In the genomic region with DNA sequence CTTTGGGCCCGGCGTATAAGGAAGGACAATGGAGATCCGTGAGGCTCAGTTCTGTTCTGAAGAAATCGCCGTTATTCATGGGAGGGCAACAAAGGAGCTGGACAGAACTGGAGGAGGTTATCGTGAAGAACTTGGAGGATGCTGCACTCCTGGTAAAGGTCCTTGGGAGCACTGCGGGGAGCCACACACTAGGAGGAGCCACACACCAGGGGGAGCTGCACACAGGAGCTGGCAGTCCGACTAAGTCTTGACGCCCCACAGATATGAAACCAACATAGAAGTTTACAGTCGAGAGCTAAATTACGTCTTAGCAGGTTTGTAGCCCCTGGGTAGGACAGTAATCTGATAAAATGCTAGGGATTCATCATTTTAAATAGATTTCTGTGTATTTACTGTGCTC, we compare ENCODE assay signal across 7 mouse cellular contexts.
DNase-seq lines count a peak whose midpoint lies in the region; ATAC-seq and TF ChIP-seq lines count a peak whose summit lies in the region.

No protein-coding gene starts in this region.

- H3K9ac ChIP-seq in liver, postnatal 0 days (replicated peaks): no peak overlapping the region
- H3K9ac ChIP-seq in midbrain, embryonic 15.5 days: no peak overlapping the region

- peak; percentile 84 for TF ChIP-seq CTCF in C2C12 (IDR thresholded peaks at IDR 0.05; ENCODE audit: control insufficient read depth, insufficient read depth, insufficient read length)
- TF ChIP-seq CTCF in gastrocnemius, adult 2 months (IDR thresholded peaks at IDR 0.05): peak; percentile 59
- TF ChIP-seq CTCF in liver, postnatal 0 days (IDR thresholded peaks at IDR 0.05; ENCODE audit: low read depth): peak; percentile 70

- H3K79me3 ChIP-seq in C2C12 (ENCODE audit: low read depth): no peaks in the 10 kb centered on the region

- H3K4me3 ChIP-seq in C2C12 (ENCODE audit: insufficient read depth, poor library complexity, severe bottlenecking): no peak overlapping the region
- H3K4me3 ChIP-seq in gastrocnemius, adult 2 months: no peak overlapping the region
- no peak overlapping the region for H3K4me3 ChIP-seq in liver, postnatal 0 days (ENCODE audit: low read depth, low read length)
- no peak overlapping the region for H3K4me3 ChIP-seq in midbrain, embryonic 15.5 days

- TF ChIP-seq EP300 in liver, postnatal 0 days (IDR thresholded peaks at IDR 0.05; ENCODE audit: low read depth): no peak

- H3K9me3 ChIP-seq in liver, postnatal 0 days (ENCODE audit: low read length): no peaks in the 10 kb centered on the region
- H3K9me3 ChIP-seq in midbrain, embryonic 15.5 days: no peaks in the 10 kb centered on the region

- no peak overlapping the region for H3ac ChIP-seq in C2C12 (ENCODE audit: control insufficient read depth, insufficient read length, low read depth)

- ATAC-seq in liver, postnatal 0 days: no peak
- ATAC-seq in midbrain, embryonic 15.5 days (replicated peaks): no peak

- 64% methylated on average over 11 of the region's 11 CpGs for WGBS in liver, postnatal 0 days (ENCODE audit: insufficient replicate concordance)
- WGBS in midbrain, embryonic 15.5 days: 79% methylated on average over 11 of the region's 11 CpGs

- no peaks in the 10 kb centered on the region for H3K79me2 ChIP-seq in C2C12 (ENCODE audit: control insufficient read depth, insufficient read depth)

- no peak overlapping the region; the same call in 1 of the 2 replicates for H3K27ac ChIP-seq in gastrocnemius, adult 2 months
- no peak overlapping the region for H3K27ac ChIP-seq in liver, postnatal 0 days (ENCODE audit: low read depth)
- H3K27ac ChIP-seq in midbrain, embryonic 15.5 days: no peak overlapping the region

- H3K36me3 ChIP-seq in C2C12 (ENCODE audit: control insufficient read depth, insufficient read depth): no peaks in the 10 kb centered on the region
- no peaks in the 10 kb centered on the region for H3K36me3 ChIP-seq in liver, postnatal 0 days (replicated peaks; ENCODE audit: insufficient read depth, low read length)
- H3K36me3 ChIP-seq in midbrain, embryonic 15.5 days (replicated peaks): no peaks in the 10 kb centered on the region

- intact Hi-C loops in gastrocnemius, adult 2 months (cut with DNase I): loop anchor here (5.0 kb wide), 1 partner anchor 108 kb away; no protein-coding TSS in a partner anchor

- no peaks in the 10 kb centered on the region for H3K27me3 ChIP-seq in C2C12 (ENCODE audit: control insufficient read depth, insufficient read depth, insufficient read length)
- H3K27me3 ChIP-seq in liver, postnatal 0 days (ENCODE audit: insufficient read depth, low read length): no peaks in the 10 kb centered on the region
- no peaks in the 10 kb centered on the region for H3K27me3 ChIP-seq in midbrain, embryonic 15.5 days (replicated peaks)

- DNase-seq in 416B (ENCODE audit: low read depth) (peak; percentile 2), adipocyte (ENCODE audit: low spot score) (no peak)
- DNase-seq in gastrocnemius, adult 2 months: peak; percentile 66
- DNase-seq in liver, postnatal 0 days: peak; percentile 32
- DNase-seq in layer of hippocampus, adult 9-11 months: no peak

- H3K4me2 ChIP-seq in liver, postnatal 0 days (ENCODE audit: low read depth, low read length): no peak overlapping the region
- H3K4me2 ChIP-seq in midbrain, embryonic 15.5 days: no peak overlapping the region

- H3K4me1 ChIP-seq in liver, postnatal 0 days (ENCODE audit: insufficient read depth): no peaks in the 10 kb centered on the region
- no peaks in the 10 kb centered on the region for H3K4me1 ChIP-seq in midbrain, embryonic 15.5 days

TF ChIP-seq in C2C12, 6 proteins besides CTCF, POLR2A, EP300 and RAD21:
- TF ChIP-seq MAX (IDR thresholded peaks at IDR 0.05): no peak
- no peak for TF ChIP-seq MYOG (IDR thresholded peaks at IDR 0.05; ENCODE audit: control insufficient read depth, extremely low read depth, insufficient read length)
- TF ChIP-seq CEBPB (IDR thresholded peaks at IDR 0.05; ENCODE audit: low read depth): no peak
- no peak for TF ChIP-seq USF1 (IDR thresholded peaks at IDR 0.05; ENCODE audit: low read depth)
- TF ChIP-seq MYOD1 (IDR thresholded peaks at IDR 0.05; ENCODE audit: control insufficient read depth, insufficient read length, low read depth): no peak
- TF ChIP-seq FOSL1 (IDR thresholded peaks at IDR 0.05; ENCODE audit: insufficient read depth, low read length, poor library complexity, severe bottlenecking): no peak

Comparison
In these comparisons a context has a peak if more than half of its experiments do, and no peak if none do; other contexts are left out.
1. DNase-seq: peak in 416B (single experiment), gastrocnemius, adult 2 months (single experiment) and liver, postnatal 0 days (single experiment); none in adipocyte (single experiment) and layer of hippocampus, adult 9-11 months (single experiment).
2. Peak in every context shown above with its lines, with median percentiles within 50 percentile points of each other: CTCF ChIP-seq.